8 mouse cellular contexts compared by ENCODE assay signal in the genomic region with DNA sequence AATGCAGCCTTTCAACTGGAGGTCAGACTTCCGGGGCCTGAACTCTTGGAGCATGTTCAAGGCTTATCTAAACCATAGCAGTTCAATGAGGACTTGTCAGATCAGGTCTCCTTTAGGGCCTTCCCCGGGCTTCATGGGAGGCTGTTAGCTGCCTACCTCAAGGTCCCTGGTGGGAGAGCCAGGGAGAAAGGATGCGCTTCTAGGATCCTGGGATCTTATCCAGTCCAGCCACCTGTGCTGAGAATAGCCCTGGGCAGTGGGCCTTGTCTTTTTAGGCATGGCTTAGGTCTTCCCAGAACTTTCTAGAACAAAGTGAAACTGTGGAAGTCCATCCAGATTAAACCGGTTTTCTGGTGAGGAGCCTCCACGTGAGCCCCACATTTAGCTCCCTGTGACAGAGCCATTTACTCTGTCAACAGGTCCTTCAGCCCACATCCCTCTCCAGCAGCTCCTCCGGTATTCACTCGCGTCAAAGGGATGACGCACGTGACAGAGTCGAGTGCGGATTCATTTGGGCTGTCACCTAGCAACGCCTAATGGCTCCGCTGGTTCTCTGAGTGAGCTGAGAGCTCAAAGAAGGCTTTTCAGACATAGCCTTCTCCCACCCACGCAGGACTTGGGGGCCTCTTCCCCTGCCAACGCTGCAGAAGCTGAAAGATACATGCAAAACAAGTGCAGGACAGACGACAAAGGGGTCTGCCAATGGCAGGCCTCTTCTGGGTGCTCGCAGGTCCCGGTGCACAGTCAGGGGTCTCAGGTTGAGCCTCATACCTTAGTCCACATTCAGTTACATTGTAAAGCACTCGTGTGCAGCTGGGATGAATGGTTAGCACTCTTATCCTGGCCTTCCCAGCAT. TPM values are rescaled to one million over a fixed set of nuclear protein-coding genes. Genes with fewer than 3 reads are reported as not detected.
A peak's percentile ranks its signal among the peaks of the same experiment; 100 is the strongest.
DNase-seq lines count a peak whose midpoint lies in the region; ATAC-seq and TF ChIP-seq lines count a peak whose summit lies in the region.

No protein-coding gene starts in this region.

- no peak for TF ChIP-seq POLR2A in brain, embryonic 14.5 days (IDR thresholded peaks at IDR 0.05; ENCODE audit: borderline replicate concordance, extremely low read depth, insufficient read depth, insufficient read length, poor library complexity, severe bottlenecking)

- H3K9me3 ChIP-seq in forebrain, embryonic 10.5 days = no peaks in the 10 kb centered on the region
- no peaks in the 10 kb centered on the region for H3K9me3 ChIP-seq in midbrain, embryonic 15.5 days

- peak; percentile 97 for DNase-seq in brain, embryonic 14.5 days (ENCODE audit: low read depth)
- peak; percentile 71 for DNase-seq in forebrain, embryonic 10.5 days (ENCODE audit: extremely low spot score, low spot score)
- DNase-seq in heart, postnatal 14 days = peak; percentile 38 to 52
- DNase-seq in left cerebral cortex, postnatal 14 days (ENCODE audit: low spot score in 2 of 2) = peak; percentile 86 to 93
- DNase-seq in ovary, postnatal 10 days (ENCODE audit: low spot score) = no peak
- no peak for DNase-seq in ovary, adult 18-20 months (ENCODE audit: low spot score)

- ATAC-seq in midbrain, embryonic 15.5 days (replicated peaks) = peak; percentile 95
- ATAC-seq in erythroblast, adult 5-6 weeks (replicated peaks; ENCODE audit: low FRiP score, poor library complexity, severe bottlenecking) = no peak

- H3K9ac ChIP-seq in midbrain, embryonic 15.5 days = no peak overlapping the region

- intact Hi-C loops in heart, postnatal 14 days (cut with DNase I) = no loop called here
- intact Hi-C loops in left cerebral cortex, postnatal 14 days (cut with DNase I) = loop anchor here (5.0 kb wide), 1 partner anchor 45 kb away; no protein-coding TSS in a partner anchor

- peaks cover 41% of the 10 kb centered on the region for H3K4me1 ChIP-seq in forebrain, embryonic 10.5 days
- peaks cover 14% of the 10 kb centered on the region for H3K4me1 ChIP-seq in midbrain, embryonic 15.5 days

- WGBS in forebrain, embryonic 10.5 days = 59% methylated on average over 20 of the region's 20 CpGs
- 22% methylated on average over 20 of the region's 20 CpGs for WGBS in midbrain, embryonic 15.5 days

- H3K36me3 ChIP-seq in forebrain, embryonic 10.5 days (replicated peaks) = no peaks in the 10 kb centered on the region
- no peaks in the 10 kb centered on the region for H3K36me3 ChIP-seq in midbrain, embryonic 15.5 days (replicated peaks)

- H3K27ac ChIP-seq in forebrain, embryonic 10.5 days = peak overlapping the region; percentile 81
- peak overlapping the region; percentile 78 for H3K27ac ChIP-seq in midbrain, embryonic 15.5 days

- TF ChIP-seq CTCF in brain, embryonic 14.5 days (IDR thresholded peaks at IDR 0.05; ENCODE audit: borderline replicate concordance, extremely low read depth, insufficient read depth, insufficient read length) = no peak

- peak overlapping the region; percentile 26 for H3K4me2 ChIP-seq in midbrain, embryonic 15.5 days

- no peak overlapping the region for H3K4me3 ChIP-seq in forebrain, embryonic 10.5 days
- H3K4me3 ChIP-seq in midbrain, embryonic 15.5 days = no peak overlapping the region

- no peaks in the 10 kb centered on the region for H3K27me3 ChIP-seq in forebrain, embryonic 10.5 days (ENCODE audit: poor library complexity, severe bottlenecking)
- H3K27me3 ChIP-seq in midbrain, embryonic 15.5 days (replicated peaks) = no peaks in the 10 kb centered on the region

RNA-seq across cellular contexts. Expression of a gene that starts 4.5 kb away (rescaled TPM):
- 2.5 and 3.3 TPM in 2 replicates for polyA plus RNA-seq in brain, embryonic 14.5 days (2012; rRNA removed)
- polyA plus RNA-seq in forebrain, embryonic 10.5 days (2016; fragmentation: Nextera tagmentation; extraction: Ambion mirVana) = 2.9 and 3.4 TPM in 2 replicates
- total RNA-seq in heart, postnatal 14 days (2021) = not detected
- total RNA-seq in left cerebral cortex, postnatal 14 days (2021) = under 1 TPM; 0.15 to 0.19 TPM
- polyA plus RNA-seq in midbrain, embryonic 15.5 days (2015; fragmentation: Nextera tagmentation; extraction: Ambion mirVana) = 1.0 and 1.5 TPM in 2 replicates
- total RNA-seq in erythroblast, adult 5-6 weeks (2015; ENCODE audit: low replicate concordance) = not detected in 2 replicates
- total RNA-seq in erythroblast, adult 5-6 weeks (2017; ENCODE audit: low replicate concordance) = not detected in 2 replicates

RNA-seq across cellular contexts. Expression of a gene that starts 31.3 kb away (rescaled TPM):
- polyA plus RNA-seq in brain, embryonic 14.5 days (2012; rRNA removed) = 3.4 and 4.1 TPM in 2 replicates
- 11.9 and 15.6 TPM in 2 replicates for polyA plus RNA-seq in forebrain, embryonic 10.5 days (2016; fragmentation: Nextera tagmentation; extraction: Ambion mirVana)
- not detected for total RNA-seq in heart, postnatal 14 days (2021)
- total RNA-seq in left cerebral cortex, postnatal 14 days (2021) = 1 to 10 TPM; 2.1 to 3.3 TPM
- polyA plus RNA-seq in midbrain, embryonic 15.5 days (2015; fragmentation: Nextera tagmentation; extraction: Ambion mirVana) = 6.7 and 8.4 TPM in 2 replicates
- total RNA-seq in erythroblast, adult 5-6 weeks (2015; ENCODE audit: low replicate concordance) = not detected in 2 replicates
- total RNA-seq in erythroblast, adult 5-6 weeks (2017; ENCODE audit: low replicate concordance) = not detected in 2 replicates

RNA-seq across cellular contexts. Expression of a gene that starts 38.1 kb away (rescaled TPM):
- polyA plus RNA-seq in brain, embryonic 14.5 days (2012; rRNA removed) = 0.04 and 0.14 TPM in 2 replicates
- polyA plus RNA-seq in forebrain, embryonic 10.5 days (2016; fragmentation: Nextera tagmentation; extraction: Ambion mirVana) = 0.51 and 0.84 TPM in 2 replicates
- not detected for total RNA-seq in heart, postnatal 14 days (2021)
- total RNA-seq in left cerebral cortex, postnatal 14 days (2021) = not detected
- not detected in 2 replicates for polyA plus RNA-seq in midbrain, embryonic 15.5 days (2015; fragmentation: Nextera tagmentation; extraction: Ambion mirVana)
- total RNA-seq in erythroblast, adult 5-6 weeks (2015; ENCODE audit: low replicate concordance) = 1.3 TPM in 1 of 2 replicates, not detected in the other
- not detected in 2 replicates for total RNA-seq in erythroblast, adult 5-6 weeks (2017; ENCODE audit: low replicate concordance)

Comparison
In these comparisons a context has a peak if more than half of its experiments do, and no peak if none do; other contexts are left out.
1. DNase-seq: peak in brain, embryonic 14.5 days (single experiment), forebrain, embryonic 10.5 days (single experiment), heart, postnatal 14 days (2 of 2) and left cerebral cortex, postnatal 14 days (2 of 2); none in ovary, postnatal 10 days (single experiment) and ovary, adult 18-20 months (single experiment).